Mouse (Mus musculus) R1 (cell line): Measurements from ENCODE around the gene Ift122.

ENCODE experiments used
- DNase-seq: peaks from one replicate; pipeline ENCODE4 v3.0.0-alpha.2; 2018; ENCODE audit warnings: low read depth, low spot score

Gene Ift122

GRCm38 (mm10) chr6:115958445-115958844 lies 105.2 kb downstream of the Ift122 start:
- no peak for DNase-seq

DNA sequence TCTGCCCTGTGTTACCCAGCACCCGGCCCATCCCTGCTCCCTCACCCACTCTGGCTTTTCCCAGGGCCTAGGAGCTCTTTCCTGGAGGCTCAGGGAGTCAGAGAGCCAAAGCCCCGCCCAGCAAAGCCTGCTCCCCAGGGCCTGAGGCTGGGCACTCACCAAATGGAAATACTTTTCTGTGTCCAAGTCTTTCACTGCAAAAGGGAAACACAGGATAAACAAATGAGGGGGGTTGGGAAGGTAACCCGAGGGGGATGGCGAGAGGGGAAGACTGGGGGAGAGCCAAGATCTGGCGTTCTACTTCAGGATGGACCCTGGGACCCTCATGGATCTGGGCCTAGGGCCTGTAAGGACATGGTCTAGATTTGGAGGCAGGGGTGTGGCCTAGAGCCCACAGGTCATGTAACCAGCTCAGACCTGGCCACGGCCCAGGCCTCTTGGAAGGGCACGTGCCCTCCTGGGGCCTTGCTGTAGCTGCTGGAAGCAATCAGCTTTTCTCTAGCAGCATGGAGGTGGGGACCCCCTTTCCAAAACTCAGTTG lies 106.0 kb downstream of the Ift122 start:
- no peak for DNase-seq

DNA sequence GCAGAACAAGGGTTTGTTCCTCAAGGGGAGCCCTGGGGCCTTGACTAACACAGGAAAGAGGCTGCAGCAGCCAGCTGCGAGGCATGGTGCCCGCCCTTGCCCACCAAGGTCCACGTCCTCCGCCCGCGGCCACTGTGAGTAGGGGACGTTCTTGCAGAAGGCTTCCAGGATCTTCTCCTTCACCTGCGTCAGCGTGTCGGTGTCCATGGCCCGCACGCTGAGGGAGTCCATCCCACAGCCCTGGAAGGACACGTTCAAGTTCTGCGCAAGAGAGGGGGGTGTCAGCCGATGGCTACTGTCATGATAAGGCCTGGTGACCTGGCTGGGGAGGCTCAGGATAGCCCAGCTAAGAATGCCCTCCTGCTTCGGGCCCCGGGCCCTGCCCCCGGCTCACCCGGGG lies 107.1 kb downstream of the Ift122 start:
- no peak for DNase-seq

DNA sequence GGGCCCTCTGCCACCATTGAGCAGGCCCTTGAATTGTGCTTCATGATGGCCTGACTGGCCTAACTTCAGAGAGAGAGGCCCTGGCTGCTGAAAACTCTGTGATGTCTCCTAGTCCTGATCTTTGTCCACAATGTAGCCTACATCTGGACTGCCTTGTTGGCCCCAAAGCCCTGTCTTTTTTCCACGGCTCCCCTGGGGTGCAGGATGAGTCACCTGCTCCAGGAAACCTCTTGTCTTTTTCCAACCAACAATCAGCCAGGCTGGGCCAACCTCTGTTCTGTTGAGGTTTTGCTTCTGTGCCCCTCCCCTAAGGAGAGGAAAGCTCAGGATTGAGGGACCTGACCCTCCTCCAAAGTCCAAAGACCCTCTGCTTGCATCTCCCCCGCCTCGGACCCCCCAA lies 108.5 kb downstream of the Ift122 start:
- no peak for DNase-seq

DNA sequence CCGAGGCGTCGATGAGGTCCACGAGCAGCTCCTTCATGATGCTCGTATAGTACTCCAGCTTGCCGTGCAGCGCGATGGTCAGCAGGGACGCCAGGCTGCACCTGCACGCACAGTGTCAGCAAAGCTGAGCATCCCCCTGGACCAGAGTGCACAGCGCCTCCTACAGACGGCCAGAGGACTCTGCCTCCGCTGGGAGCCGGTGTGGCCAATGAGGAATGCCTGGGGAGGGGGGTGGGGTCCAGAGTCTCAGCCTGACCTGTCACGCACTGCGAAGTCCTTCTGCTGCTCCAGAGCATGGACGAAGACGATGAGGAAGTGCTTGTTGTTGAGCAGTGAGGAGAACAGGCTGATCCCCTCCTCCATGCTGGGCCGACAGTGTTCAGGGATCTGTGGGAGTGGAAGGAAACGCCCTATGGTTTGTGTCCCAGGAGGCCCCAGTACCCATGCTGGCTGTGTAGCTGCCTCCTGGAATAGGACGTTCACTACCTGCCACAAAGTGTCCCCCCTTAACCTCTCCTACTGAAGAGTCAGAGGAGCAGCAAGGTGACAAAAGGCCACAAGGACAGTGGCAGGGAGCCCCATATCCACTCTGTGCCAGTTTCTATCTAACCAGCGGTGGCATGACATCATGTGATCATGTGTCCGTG lies 109.3 kb downstream of the Ift122 start:
- peak; percentile 65 for DNase-seq

DNA sequence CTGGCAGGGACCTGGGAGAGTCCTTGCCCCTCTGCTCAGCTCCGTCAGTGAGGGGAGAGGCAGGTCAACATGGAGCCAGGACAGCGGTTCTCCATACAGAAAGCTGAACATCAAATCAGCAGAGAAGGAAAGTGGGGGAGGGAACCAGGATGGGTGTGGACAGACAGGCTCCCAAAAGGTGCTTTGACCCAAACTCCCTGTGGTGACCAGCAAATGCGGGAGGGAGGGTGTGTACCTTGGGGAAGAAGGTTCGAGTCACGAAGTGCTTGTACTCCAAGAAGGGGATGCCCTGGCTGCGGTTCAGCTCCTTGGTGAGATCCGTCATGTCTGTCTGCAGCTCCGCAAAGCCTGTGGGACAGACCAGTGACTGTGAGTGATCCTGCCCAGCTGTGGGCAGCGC lies 110.4 kb downstream of the Ift122 start:
- DNase-seq: no peak

DNA sequence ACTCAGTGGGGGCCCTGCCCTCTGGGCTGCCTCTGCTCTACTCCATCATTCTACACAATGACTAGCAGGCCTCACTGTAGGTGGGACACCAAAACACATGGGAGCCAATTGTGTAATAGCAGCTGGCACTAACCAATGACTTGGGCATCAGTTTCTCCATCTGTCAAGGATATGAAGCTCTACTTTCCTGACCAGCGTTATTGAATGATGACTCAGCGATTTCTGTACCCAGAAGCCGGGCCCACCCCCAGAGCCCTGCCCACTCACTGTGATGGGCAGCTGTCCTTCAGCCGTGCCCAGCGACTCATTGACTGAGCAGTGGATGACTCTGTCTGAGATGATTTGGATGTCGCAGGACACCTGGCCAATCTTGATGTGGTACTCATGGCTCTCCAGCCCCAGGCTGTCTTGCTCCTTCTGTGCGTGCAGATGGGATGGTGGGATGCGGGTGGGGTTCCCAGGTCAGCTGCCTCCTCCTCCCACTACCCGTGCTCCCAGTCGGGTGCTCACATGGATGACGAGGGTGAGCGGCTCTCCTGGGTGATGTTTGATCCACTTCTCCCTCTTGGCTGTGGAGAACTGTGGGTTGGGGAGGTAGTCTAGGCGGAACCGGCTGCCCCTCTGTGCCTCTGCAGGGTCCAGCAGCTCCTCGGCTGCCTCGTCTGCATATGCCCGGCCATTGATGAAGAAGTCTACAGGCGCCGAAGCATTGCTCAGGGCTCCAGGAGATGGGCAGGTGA lies 113.1 kb downstream of the Ift122 start:
- DNase-seq: no peak

- no peak for DNase-seq
Observed at GRCm38 (mm10) chr6:115967291-115967880, 114.1 kb downstream of the Ift122 start.

- DNase-seq: no peak
Observed at GRCm38 (mm10) chr6:115968086-115968485, 114.8 kb downstream of the Ift122 start.

- no peak for DNase-seq
Observed at GRCm38 (mm10) chr6:115968700-115969099, 115.4 kb downstream of the Ift122 start.

DNA sequence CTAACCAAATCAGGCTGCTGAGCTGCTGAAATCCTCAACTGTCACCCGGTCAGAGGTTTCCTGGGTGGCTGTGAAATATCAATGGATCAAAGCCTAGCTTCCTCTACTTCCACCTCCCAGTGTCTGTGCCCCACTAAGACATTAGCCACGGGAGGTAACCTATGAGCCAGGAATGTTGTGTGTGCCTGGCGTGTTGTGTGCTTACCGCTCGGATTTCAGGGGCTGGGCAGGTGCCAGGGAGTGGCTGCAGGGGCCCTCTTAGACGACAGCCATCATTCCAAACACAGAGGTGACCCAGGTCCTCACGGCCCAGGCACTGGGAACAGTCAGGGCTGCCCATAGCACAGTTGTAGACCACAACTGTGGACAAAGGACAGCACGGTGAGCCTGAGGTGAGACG lies 115.8 kb downstream of the Ift122 start:
- DNase-seq: no peak

DNA sequence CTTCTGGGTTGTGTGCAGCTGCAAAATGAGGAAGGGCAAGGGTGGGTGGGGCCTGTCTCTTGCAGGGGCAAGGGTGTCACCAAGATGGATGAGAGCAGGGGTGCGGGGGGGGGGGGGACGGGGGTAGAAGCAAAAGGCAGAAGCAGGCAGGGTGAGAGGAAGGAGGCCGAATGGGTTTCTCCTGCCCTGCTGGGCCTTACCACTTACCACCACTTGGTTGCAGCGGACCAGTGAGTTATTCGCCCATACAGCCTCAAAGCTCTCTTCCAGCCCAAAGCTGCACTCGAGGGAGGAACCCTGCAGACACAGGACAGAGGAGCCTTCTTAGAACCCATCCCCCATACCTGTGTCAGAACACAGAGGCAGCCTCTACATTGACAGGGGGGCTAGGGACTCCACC lies 116.7 kb downstream of the Ift122 start:
- no peak for DNase-seq

GRCm38 (mm10) chr6:115971273-115972060 lies 118.2 kb downstream of the Ift122 start:
- no peak for DNase-seq

DNA sequence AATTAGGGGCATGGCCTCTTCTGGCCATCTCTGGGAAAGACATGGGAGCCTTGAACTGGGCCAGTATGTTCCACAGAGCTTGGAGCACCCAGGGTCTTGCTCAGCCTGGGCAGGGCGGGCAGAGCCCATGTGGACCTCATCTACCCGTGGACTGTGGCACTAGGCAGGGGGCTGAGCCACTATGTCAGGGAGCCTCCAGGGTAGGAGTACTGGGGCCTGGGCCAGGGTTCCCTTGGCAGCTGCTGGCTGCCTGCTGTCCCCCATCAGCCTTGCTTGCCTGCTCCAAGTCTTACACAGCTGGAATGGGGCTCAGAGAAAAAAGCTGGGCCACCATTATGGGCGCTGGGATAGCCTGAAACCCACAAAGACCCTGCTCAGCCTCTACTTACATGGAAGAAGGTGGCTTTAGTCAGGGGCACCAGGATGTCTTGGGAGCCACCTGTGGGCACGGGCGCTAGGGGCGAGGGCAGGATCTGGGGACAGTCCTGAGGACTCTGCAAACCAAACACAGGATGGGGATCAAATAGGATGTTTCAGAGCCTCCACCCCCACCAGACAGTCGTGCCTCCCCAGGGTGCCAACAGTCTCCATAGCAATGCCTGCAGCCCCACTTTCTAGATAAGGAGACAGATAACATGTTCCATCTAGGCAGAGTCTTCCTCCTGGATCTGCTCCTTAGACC lies 119.0 kb downstream of the Ift122 start:
- DNase-seq: no peak

DNA sequence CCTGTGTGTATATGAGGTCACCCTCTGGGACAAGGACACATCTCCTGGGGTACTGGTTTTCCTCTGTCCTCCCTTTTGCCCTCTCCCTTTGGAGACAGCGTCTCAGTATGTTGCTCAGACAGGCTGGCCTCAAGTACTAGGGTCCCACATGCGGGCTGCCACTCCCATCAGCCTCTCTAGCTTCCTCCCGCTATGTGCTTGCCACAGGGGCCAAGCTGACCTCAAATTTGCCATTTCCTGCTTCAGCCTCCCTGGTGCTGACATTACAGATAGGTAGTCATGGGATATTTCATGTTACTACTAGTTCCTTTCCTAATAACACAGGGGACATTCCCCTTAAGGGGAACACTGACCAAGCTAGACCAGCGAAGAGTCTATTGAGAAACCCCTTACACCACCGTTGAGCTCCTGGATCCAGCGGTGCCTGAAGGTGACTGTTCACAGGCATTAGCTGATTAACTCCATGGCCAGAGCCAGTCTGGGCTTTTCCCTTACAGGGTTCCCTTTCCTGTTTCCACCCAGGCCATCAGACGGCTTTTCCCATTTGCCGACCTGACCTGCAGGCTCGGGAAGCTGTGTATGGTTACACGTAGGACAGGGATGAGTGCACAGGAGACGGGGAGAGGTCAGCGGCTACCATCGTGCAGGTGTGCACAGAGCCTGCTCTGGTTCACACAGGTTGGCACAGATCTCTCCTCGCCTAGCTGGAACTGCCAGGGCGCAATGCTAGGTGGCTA lies 120.0 kb downstream of the Ift122 start:
- DNase-seq: no peak

- DNase-seq: no peak
Observed at GRCm38 (mm10) chr6:115973881-115974662, 120.8 kb downstream of the Ift122 start.

GRCm38 (mm10) chr6:115975606-115976005 lies 122.3 kb downstream of the Ift122 start:
- no peak for DNase-seq
